Mouse (Mus musculus) hindbrain, embryonic 15.5 days (tissue): ENCODE results near the gene Prss34. TPM values are rescaled to one million over a fixed set of nuclear protein-coding genes. Genes with fewer than 3 reads are reported as not detected.

Experiments
- ATAC-seq: fragments of 200-750 bp; cut with Nextera tagmentation; 2 replicates; pipeline ENCODE4 v1.8.0; 2017; ENCODE audit warnings: low read depth, moderate number of reproducible peaks, moderate TSS enrichment; ENCODE audit not compliant: low FRiP score
- H3K27ac ChIP-seq: fragments of 300-500 bp; sonication (generic); replicated peaks from 2 replicates; pipeline ENCODE4 v1.5.1; 2015; ENCODE audit warnings: mild to moderate bottlenecking, inconsistent platforms
- H3K27me3 ChIP-seq: fragments of 300-500 bp; sonication (generic); 2 replicates; pipeline ENCODE4 v1.6.1; 2015; ENCODE audit warnings: control low read depth, inconsistent platforms
- H3K36me3 ChIP-seq: fragments of 300-500 bp; sonication (generic); 2 replicates; pipeline ENCODE4 v1.6.1; 2015; ENCODE audit warnings: control low read depth, inconsistent platforms
- H3K4me1 ChIP-seq: fragments of 300-500 bp; sonication (generic); replicated peaks from 2 replicates; pipeline ENCODE4 v1.6.1; 2015; ENCODE audit warnings: control low read depth, inconsistent platforms
- H3K4me2 ChIP-seq: fragments of 300-500 bp; sonication (generic); 2 replicates; pipeline ENCODE4 v1.6.1; 2015; ENCODE audit warnings: moderate library complexity, mild to moderate bottlenecking, inconsistent platforms
- H3K4me3 ChIP-seq: fragments of 300-500 bp; sonication (generic); 2 replicates; pipeline ENCODE4 v1.5.1; 2015; ENCODE audit warnings: mild to moderate bottlenecking, inconsistent platforms
- H3K9ac ChIP-seq: fragments of 300-500 bp; sonication (generic); 2 replicates; pipeline ENCODE4 v1.6.1; 2015; ENCODE audit warnings: inconsistent platforms
- H3K9me3 ChIP-seq: fragments of 300-500 bp; sonication (generic); 2 replicates; pipeline ENCODE4 v1.6.1; 2016; ENCODE audit warnings: control low read depth, inconsistent platforms
- WGBS: fragments of 180-500 bp; shearing (Covaris S2); methylation state at CpG from one replicate; pipeline ENCODE4 v1.1.7; 2015; 5-methylcytosine and 5-hydroxymethylcytosine counted together
- polyA plus RNA-seq: library from polyadenylated mRNA; unstranded; fragments of >200 nt; fragmentation: Nextera tagmentation; extraction: Ambion mirVana; gene quantifications from 2 replicates; pipeline ENCODE4 v1.2.1, GENCODE M21; 2015

Gene Prss34
- polyA plus RNA-seq, 1 experiment from 2014 or later, result not detected

- no peak for ATAC-seq
- H3K27ac ChIP-seq, result no peak overlapping the region
- WGBS, result 31% methylated on average over 2 of the region's 2 CpGs
These were observed 24.7 kb downstream of the Prss34 start for GRCm38 (mm10) chr17:25322930-25323329.

GRCm38 (mm10) chr17:25332321-25332720, 34.1 kb downstream of the Prss34 start:
- H3K9me3 ChIP-seq, result no peaks in the 10 kb centered on the region
- 85% methylated on average over 9 of the region's 9 CpGs for WGBS
- H3K36me3 ChIP-seq, result no peaks in the 10 kb centered on the region
- H3K4me3 ChIP-seq, result no peak overlapping the region
- H3K4me2 ChIP-seq, result no peak overlapping the region
- H3K27ac ChIP-seq, result no peak overlapping the region
- no peak for ATAC-seq
- no peaks in the 10 kb centered on the region for H3K4me1 ChIP-seq
- no peak overlapping the region for H3K9ac ChIP-seq
- H3K27me3 ChIP-seq, result 0 out of 2 replicates have a peak, but pooled peaks cover 3% of the 10 kb centered on the region

More at GRCm38 (mm10) chr17:25322930-25323329, 24.7 kb downstream of the Prss34 start:
- Histone ChIP-seq H3K27me3 (no peaks in the 10 kb centered on the region), H3K36me3 (no peaks in the 10 kb centered on the region), H3K4me3 (no peak overlapping the region), H3K9me3 (no peaks in the 10 kb centered on the region), H3K4me2 (no peak overlapping the region), H3K4me1 (no peaks in the 10 kb centered on the region), H3K9ac (no peak overlapping the region)

GRCm38 (mm10) chr17:25333943-25334342, 35.7 kb downstream of the Prss34 start:
- ATAC-seq, result no peak

DNA sequence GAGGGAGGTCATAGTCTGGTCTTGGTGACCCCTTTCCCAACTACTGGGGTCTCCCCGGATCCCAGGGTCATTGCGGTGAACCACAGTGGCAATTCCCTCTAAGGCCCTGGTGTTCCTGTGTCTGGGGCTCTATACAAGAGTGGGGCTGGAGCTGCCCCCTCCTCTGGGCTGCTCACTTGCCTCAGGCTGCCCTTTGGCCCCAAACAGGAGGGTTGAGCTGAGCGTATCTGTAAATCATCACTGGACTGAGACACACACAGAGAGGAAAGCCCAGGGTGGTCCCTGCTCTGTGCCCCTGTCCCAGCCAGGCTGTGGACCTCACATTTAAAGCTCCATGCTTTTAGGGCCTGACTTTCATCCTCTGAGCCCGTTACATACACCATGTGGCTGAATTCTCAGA, 40.0 kb downstream of the Prss34 start:
- 88% methylated on average over 4 of the region's 4 CpGs for WGBS
- H3K27ac ChIP-seq, result no peak overlapping the region
- no peaks in the 10 kb centered on the region for H3K27me3 ChIP-seq
- H3K4me1 ChIP-seq, result no peaks in the 10 kb centered on the region
- no peak overlapping the region for H3K4me3 ChIP-seq
- H3K4me2 ChIP-seq, result no peak overlapping the region
- no peaks in the 10 kb centered on the region for H3K9me3 ChIP-seq
- no peaks in the 10 kb centered on the region for H3K36me3 ChIP-seq
- no peak for ATAC-seq
- no peak overlapping the region for H3K9ac ChIP-seq

More at GRCm38 (mm10) chr17:25333943-25334342, 35.7 kb downstream of the Prss34 start:
- Histone ChIP-seq H3K4me1 (no peaks in the 10 kb centered on the region), H3K36me3 (no peaks in the 10 kb centered on the region), H3K27me3 (0 out of 2 replicates have a peak, but pooled peaks cover 3% of the 10 kb centered on the region), H3K27ac (no peak overlapping the region), H3K9me3 (no peaks in the 10 kb centered on the region), H3K9ac (no peak overlapping the region), H3K4me3 (no peak overlapping the region), H3K4me2 (no peak overlapping the region)
- WGBS, result 4% methylated on average over 8 of the region's 8 CpGs

GRCm38 (mm10) chr17:25340003-25340402, 41.8 kb downstream of the Prss34 start:
- H3K36me3 ChIP-seq, result no peaks in the 10 kb centered on the region
- no peaks in the 10 kb centered on the region for H3K9me3 ChIP-seq
- H3K4me2 ChIP-seq, result no peak overlapping the region
- H3K27ac ChIP-seq, result no peak overlapping the region
- no peak overlapping the region for H3K9ac ChIP-seq
- no peaks in the 10 kb centered on the region for H3K27me3 ChIP-seq
- no peak for ATAC-seq
- 86% methylated on average over 6 of the region's 6 CpGs for WGBS
- H3K4me3 ChIP-seq, result no peak overlapping the region
- no peaks in the 10 kb centered on the region for H3K4me1 ChIP-seq

DNA sequence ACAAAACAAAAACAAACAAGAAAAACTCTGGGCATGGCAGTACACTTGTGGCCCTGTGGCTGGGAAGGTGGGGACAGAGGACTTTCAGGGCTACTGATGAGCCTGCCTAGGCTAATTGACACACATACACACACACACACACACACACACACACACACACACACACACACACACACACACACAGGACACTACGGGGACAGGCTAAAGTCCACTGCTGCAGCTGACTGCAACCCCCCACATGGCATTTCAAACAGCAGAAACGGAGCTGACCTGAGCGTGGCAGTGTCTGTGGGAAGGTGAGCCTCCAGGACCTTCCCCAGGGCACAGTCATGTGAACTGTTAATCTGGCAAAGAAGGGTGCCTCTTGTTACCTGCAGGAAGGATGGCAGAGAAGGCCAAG, 43.3 kb downstream of the Prss34 start:
- Histone ChIP-seq H3K27me3 (no peaks in the 10 kb centered on the region), H3K4me1 (no peaks in the 10 kb centered on the region), H3K4me2 (no peak overlapping the region), H3K9me3 (no peaks in the 10 kb centered on the region), H3K9ac (no peak overlapping the region), H3K4me3 (no peak overlapping the region), H3K36me3 (no peaks in the 10 kb centered on the region), H3K27ac (no peak overlapping the region)
- no peak for ATAC-seq
- WGBS, result 69% methylated on average over 3 of the region's 3 CpGs

DNA sequence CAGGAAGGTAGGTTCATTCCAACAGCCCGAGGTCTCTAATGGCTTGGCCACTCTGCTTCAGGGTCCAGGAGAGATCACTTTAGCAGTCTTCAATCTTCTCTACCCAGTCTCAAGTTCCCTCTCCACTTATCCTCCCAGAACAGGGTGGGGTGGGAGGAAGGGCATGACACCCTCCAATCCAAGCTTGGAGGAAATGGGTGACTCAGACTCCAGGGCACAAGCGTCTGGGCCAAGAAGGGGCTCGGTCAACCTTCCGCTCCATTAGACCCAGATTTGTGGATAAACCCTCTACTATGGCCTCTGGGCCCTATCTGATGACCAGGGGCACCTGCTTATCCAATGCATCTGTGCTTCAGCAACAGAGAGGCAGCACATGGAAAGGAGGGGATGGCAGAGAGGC, 47.3 kb downstream of the Prss34 start, which contains the start of gene Tpsab1:
TSS of gene Tpsab1 (minus strand) at position 101 of the 400 bp plus-strand sequence.
- Histone ChIP-seq H3K27ac (no peak within 1 kb of the TSS), H3K4me2 (no peak within 1 kb of the TSS), H3K9me3 (no peaks in the 10 kb centered on the region), H3K9ac (no peak within 1 kb of the TSS), H3K36me3 (no peaks in the 10 kb centered on the region), H3K4me1 (no peaks in the 10 kb centered on the region), H3K4me3 (no peak within 1 kb of the TSS), H3K27me3 (no peaks in the 10 kb centered on the region)
- no peak for ATAC-seq
- WGBS, result 89% methylated on average over 4 of the region's 4 CpGs

Other genes starting within 250 kb of the Prss34 start
- gene Tmem204, start 214.8 kb upstream of the Prss34 start, polyA plus RNA-seq, result 10.9 TPM in 2 replicates
- gene Telo2, start 182.4 kb upstream of the Prss34 start, polyA plus RNA-seq, result 51.3 and 58.9 TPM in 2 replicates
- gene Ptx4, start 177.6 kb upstream of the Prss34 start, polyA plus RNA-seq, result not detected in 2 replicates
- gene Clcn7, start 165.0 kb upstream of the Prss34 start, polyA plus RNA-seq, result 29.4 and 32.2 TPM in 2 replicates
- gene Ccdc154, start 135.9 kb upstream of the Prss34 start, polyA plus RNA-seq, result not detected in 2 replicates
- gene Gm38655, start 122.9 kb upstream of the Prss34 start, polyA plus RNA-seq, result not detected in 2 replicates
- 31.1 and 31.5 TPM in 2 replicates for gene BC003965, start 113.8 kb upstream of the Prss34 start, polyA plus RNA-seq
- gene Unkl, start 110.0 kb upstream of the Prss34 start, polyA plus RNA-seq, result 15.1 and 16.2 TPM in 2 replicates
- 104 and 107 TPM in 2 replicates for gene Gnptg, start 58.3 kb upstream of the Prss34 start, polyA plus RNA-seq
- gene Tsr3, start 58.2 kb upstream of the Prss34 start, polyA plus RNA-seq, result 60.2 and 61.4 TPM in 2 replicates
- 19.6 and 20.4 TPM in 2 replicates for gene Baiap3, start 42.0 kb upstream of the Prss34 start, polyA plus RNA-seq
- gene Ube2i, start 23.8 kb upstream of the Prss34 start, polyA plus RNA-seq, result 447 and 462 TPM in 2 replicates
- gene Prss28, start 10.3 kb downstream of the Prss34 start, polyA plus RNA-seq, result not detected in 2 replicates
- gene Prss29, start 20.3 kb downstream of the Prss34 start, polyA plus RNA-seq, result not detected in 2 replicates
- not detected in 2 replicates for gene Tpsab1, start 47.2 kb downstream of the Prss34 start, polyA plus RNA-seq
- 0.14 and 0.23 TPM in 2 replicates for gene Tpsb2, start 67.9 kb downstream of the Prss34 start, polyA plus RNA-seq
- gene Tpsg1, start 70.9 kb downstream of the Prss34 start, polyA plus RNA-seq, result 0.64 and 0.79 TPM in 2 replicates
- 10.0 and 10.6 TPM in 2 replicates for gene Cacna1h, start 135.4 kb downstream of the Prss34 start, polyA plus RNA-seq
- gene Tekt4, start 156.2 kb downstream of the Prss34 start, polyA plus RNA-seq, result 1.1 and 1.3 TPM in 2 replicates
- gene Sstr5, start 198.9 kb downstream of the Prss34 start, polyA plus RNA-seq, result 0.64 and 0.77 TPM in 2 replicates